Mouse (Mus musculus) cerebellum, postnatal 10 days (tissue): ENCODE measurements around the gene Zfp606.
A peak's percentile ranks its signal among the peaks of the same experiment; 100 is the strongest.

Experiments
- DNase-seq, 2 experiments: peaks; one replicate each; pipeline ENCODE4 v3.0.0; 2021; ENCODE audit warnings: mixed read lengths in 2 of 2

The Zfp606 gene

GRCm38 (mm10) chr7:12478158-12479008 lies at the start of gene Zfp606:
Gene Zfp606 (plus strand): TSS chr7:12478293.
- DNase-seq, result peak; percentile 92 to 94

GRCm38 (mm10) chr7:12479009-12479346 lies 885 bp downstream of the Zfp606 start:
- no peak for DNase-seq

- DNase-seq, result no peak
Measured at GRCm38 (mm10) chr7:12479525-12479924, 1.4 kb downstream of the Zfp606 start.

- DNase-seq, result no peak
Measured at GRCm38 (mm10) chr7:12483771-12484170, 5.7 kb downstream of the Zfp606 start.

GRCm38 (mm10) chr7:12485956-12486355 lies 7.9 kb downstream of the Zfp606 start:
- DNase-seq, result no peak

GRCm38 (mm10) chr7:12486691-12487090 lies 8.6 kb downstream of the Zfp606 start:
- no peak for DNase-seq

GRCm38 (mm10) chr7:12510913-12511312 lies 32.8 kb downstream of the Zfp606 start:
- DNase-seq, result no peak

- no peak for DNase-seq
Measured at GRCm38 (mm10) chr7:12512217-12512616, 34.1 kb downstream of the Zfp606 start, which contains the start of gene 2900092C05Rik. Gene 2900092C05Rik (plus strand): TSS chr7:12512517.
